Mouse (Mus musculus) activated CD4-positive, CD25-positive, alpha-beta regulatory T cell, adult 4 months (primary cell): ENCODE measurements around the gene Rragd. TPM values are rescaled to one million over a fixed set of nuclear protein-coding genes. Genes with fewer than 3 reads are reported as not detected.
"Not testable (repeated sequence)": the region's sequence is repeated elsewhere in the genome, so short reads cannot be mapped to it uniquely, and the experiment has no call there.

Experiments
- ATAC-seq: one replicate; pipeline ENCODE4 v1.8.0; 2017
- polyA plus RNA-seq, 2 experiments: library from polyadenylated mRNA; unstranded; fragments of 100-300 nt; shearing (Covaris generic); gene quantifications; one replicate each; pipeline ENCODE4 v1.2.1; 2017

Gene Rragd
- polyA plus RNA-seq, 2 experiments from 2014 or later: 4.2 to 4.3 TPM

DNA sequence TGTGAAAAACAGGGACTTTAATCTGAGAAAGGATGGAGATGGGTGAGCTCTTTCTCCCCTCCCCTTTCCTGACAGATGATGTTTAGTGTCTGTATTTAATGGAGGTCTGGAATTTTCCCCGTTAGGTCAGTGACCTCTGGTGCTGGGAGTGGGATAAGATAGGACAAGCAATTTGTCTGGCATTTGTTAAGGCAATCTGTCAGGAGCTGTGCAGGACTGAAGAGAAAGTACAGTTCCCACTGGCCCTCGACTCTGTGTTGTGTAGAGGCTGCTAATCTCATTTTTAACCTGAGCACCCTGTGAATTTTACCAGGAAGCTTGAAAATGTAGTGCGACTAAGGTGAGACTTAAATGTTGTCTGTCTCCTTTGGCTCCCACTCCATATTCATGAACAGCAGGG lies 2.8 kb downstream of the Rragd start:
- ATAC-seq: no peak

DNA sequence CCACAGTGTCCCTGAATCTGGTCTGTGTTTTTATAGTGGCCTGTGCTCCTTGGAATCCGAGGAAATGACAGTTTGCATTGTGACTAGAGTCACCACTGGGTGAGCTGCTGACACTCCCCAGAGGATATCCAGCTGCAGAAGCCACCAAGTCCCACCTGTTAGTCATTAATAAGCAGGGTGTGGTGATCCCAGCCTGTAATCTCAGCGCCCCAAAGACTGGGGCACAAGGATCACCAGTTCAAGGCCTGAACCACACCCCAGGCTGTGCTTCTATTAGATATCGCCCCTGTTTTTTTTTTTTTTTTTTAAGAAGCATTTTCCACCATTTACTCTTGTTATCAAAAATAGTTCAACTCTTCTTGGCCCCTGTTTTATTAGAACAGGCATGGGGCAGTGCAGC lies 4.2 kb downstream of the Rragd start:
- no peak for ATAC-seq

DNA sequence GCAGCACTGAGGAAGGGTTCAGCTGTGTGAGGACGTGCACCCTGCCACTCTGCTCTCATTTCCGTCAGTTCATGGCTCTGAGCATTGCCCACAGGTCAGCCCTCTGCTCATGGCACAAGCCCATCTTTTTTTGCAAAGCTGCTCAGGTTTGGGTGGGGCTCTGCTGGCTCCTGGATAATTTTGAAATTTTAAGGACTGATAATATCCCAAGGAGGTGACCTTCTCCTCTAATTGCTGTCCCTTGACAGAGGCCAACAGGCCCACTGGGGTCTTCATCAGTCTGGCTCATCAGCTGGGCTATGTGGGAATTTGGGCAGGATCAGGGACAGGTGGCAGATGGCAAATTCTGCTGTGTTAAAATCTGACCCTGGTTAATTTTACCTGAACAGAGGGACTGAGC lies 6.5 kb downstream of the Rragd start:
- ATAC-seq: no peak

DNA sequence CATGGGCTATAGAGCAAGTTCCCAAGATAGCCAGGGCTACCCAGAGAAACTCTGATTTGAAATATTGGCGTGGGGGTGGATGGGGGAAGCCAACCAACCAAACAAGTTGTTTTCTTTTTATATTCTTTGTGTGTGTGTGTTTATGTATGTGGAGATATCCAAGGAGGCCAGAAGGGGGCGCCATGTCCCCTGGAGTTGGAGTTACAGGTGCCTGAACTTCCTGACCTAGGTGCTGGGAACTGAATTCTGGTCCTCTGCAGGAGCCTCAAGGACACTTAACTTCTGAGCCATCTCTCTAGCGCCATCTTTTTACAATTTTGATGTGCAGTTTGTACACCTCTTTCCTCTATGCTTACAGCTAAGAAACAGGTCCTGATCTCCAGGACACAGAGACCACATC lies 11.3 kb downstream of the Rragd start:
- ATAC-seq: no peak

GRCm38 (mm10) chr4:32996083-32996482 lies 13.2 kb downstream of the Rragd start:
- ATAC-seq: no peak

DNA sequence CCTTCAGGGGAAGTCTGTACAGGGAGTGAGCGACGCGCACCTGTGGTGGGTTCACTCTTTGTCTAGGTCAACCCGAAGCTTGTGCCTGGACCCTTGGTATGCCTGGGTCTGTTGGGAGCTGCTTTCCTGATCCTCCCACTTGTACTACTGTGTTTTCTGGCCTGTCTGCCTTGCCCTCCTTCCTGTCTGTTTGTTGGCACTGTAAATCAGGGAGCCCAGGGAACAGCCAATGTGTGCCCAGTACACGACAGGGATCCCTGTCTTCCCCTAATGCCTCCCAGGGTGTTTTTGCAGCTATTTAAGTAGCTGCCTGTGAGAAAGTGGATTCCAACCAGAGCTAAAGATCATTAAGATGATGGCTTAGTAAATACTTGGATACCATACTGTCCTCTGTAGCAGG lies 14.7 kb downstream of the Rragd start:
- no peak for ATAC-seq

- ATAC-seq: no peak
Observed at GRCm38 (mm10) chr4:32998996-32999395, 16.2 kb downstream of the Rragd start.

DNA sequence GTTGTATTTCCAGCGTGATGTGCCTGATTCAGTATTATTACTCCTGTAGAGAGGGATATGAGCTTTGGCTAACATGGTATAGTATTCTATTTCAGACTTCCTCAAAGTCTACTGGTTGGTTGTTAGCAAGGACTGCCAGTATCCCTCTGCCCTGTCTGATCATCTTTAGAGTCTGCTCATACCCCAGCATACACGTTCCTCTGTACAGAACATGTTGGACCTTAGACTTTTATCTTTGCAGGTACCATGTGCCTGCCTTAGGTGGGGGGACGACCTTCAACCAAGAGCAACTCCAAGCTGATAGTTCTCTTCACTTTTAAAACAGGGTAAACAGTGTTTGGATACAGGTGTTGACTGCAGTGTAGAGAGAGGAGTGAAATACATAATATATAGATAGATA lies 19.2 kb downstream of the Rragd start:
- ATAC-seq: no peak

DNA sequence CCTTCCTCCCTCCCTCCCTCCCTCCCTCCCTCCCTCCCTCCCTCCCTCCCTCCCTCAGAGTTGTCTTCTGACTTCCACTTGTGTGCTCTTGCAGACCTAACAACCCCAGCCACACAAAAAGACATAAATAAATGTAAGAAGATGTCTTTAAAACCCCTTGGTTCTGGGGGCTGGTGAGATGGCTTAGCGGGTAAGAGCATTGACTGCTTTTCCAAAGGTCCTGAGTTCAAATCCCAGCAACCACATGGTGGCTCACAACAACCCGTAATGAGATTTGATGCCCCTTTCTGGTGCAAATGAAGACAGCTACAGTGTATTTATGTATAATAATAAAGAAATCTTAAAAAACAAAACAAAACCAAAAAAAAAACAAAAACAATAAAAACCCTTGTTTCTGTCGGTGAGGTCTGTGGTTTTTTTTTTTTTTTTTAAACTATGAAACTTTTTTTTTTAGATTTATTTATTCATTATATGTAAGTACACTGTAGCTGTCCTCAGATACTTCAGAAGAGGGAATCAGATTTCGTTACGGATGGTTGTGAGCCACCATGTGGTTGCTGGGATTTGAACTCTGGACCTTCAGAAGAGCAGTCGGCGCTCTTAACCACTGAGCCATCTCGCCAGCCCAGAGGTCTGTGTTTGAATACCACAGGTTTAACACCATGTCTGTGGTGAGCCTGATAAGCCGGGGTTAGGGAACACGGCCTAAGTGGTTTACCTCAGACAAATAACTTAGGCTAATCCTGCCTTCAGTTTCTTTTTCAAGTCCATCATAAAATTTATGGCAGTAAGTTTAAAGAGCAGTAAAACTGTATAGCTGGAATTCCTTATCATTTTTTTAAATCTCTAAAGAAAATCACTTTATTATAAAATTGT lies 23.0 kb downstream of the Rragd start:
- ATAC-seq: not testable (repeated sequence)

GRCm38 (mm10) chr4:33006844-33007243 lies 24.0 kb downstream of the Rragd start:
- ATAC-seq: no peak

GRCm38 (mm10) chr4:33007443-33008217 lies 24.8 kb downstream of the Rragd start:
- no peak for ATAC-seq

DNA sequence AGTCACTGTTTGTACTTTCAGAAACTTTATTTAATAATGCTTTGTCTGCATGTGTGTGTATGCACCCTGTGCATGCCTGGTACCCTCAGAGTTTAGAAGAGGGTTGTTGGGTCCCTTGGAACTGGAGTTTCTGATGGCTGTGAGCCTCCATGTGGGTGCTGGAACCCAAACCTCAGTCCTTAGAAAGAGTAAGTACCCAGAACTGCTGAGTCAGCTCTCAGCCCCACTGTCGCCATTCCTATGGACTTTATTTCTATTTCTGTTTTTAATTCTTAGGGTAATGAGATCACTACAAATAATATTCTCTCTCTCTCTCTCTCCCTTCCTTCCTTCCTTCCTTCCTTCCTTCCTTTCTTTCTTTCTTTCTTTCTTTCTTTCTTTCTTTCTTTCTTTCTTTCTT lies 27.2 kb downstream of the Rragd start:
- no peak for ATAC-seq

DNA sequence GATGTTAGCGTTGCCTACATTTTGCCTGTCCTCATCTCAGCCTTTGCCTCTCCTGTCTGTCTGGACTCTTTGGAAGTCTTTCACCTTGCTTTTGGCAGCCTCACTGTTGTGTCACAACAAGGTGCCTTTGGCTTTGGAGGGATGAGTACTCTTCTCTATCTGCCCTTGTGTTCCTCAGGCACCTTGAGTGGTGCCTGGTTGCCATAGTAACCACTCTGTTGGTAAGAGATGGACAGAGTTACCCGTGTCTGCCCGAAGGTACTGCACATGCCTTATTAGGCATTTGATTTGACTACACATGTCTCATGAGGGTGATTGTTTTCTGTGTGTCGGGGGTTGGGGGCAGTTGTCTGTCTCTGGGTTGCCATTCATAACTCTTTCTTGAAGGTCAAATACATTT lies 29.6 kb downstream of the Rragd start:
- ATAC-seq: no peak

DNA sequence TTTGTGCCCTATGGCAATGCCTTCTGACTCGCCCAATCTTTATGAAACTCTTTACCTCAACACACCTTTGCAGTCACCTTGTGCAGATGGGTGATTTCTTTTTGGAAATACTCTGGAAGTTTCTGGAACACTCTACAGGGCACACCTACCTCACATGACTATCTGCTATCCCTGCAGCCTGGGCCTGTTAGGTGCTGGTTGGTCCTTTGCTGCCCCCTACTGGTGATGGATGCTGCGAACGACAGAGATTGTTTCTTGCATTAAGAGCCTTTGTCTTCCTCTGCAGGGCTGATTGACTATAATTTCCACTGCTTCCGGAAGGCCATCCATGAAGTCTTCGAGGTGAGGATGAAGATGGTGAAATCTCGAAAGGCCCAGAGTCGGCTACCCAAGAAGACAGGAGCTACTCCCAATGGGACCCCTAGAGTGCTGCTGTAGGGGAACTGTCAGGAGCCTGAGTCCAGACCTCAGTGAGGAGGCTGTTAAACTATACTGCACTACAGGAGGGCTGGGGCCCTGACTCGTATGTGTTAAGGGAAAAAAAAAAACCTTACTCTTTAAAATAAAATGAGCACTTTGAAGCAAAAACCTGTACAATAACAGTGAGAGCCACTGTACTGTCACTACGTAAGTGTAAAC lies 35.6 kb downstream of the Rragd start:
- peak; percentile 68 for ATAC-seq

DNA sequence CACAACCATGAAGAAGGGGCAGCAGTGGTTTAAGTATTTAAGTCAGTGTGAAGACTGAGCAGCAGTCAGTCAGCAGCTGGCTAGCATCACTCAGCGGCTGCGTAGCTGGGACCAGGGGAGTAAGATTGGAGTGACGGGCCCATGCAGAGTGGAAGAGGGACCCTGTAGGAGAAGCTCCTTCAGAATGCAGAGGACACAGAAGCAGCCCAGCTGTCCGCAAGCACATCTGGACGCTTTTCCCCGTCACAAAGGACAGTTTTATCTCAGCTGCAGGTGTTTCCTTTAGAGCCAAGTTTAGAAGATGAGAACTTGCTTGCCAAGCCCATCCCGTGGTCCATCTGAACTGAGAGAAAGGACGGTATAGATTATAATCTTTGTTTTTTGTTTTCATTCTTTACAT lies 41.6 kb downstream of the Rragd start:
- no peak for ATAC-seq

- no peak for ATAC-seq
Observed at GRCm38 (mm10) chr4:33029104-33029503, 46.3 kb downstream of the Rragd start.

DNA sequence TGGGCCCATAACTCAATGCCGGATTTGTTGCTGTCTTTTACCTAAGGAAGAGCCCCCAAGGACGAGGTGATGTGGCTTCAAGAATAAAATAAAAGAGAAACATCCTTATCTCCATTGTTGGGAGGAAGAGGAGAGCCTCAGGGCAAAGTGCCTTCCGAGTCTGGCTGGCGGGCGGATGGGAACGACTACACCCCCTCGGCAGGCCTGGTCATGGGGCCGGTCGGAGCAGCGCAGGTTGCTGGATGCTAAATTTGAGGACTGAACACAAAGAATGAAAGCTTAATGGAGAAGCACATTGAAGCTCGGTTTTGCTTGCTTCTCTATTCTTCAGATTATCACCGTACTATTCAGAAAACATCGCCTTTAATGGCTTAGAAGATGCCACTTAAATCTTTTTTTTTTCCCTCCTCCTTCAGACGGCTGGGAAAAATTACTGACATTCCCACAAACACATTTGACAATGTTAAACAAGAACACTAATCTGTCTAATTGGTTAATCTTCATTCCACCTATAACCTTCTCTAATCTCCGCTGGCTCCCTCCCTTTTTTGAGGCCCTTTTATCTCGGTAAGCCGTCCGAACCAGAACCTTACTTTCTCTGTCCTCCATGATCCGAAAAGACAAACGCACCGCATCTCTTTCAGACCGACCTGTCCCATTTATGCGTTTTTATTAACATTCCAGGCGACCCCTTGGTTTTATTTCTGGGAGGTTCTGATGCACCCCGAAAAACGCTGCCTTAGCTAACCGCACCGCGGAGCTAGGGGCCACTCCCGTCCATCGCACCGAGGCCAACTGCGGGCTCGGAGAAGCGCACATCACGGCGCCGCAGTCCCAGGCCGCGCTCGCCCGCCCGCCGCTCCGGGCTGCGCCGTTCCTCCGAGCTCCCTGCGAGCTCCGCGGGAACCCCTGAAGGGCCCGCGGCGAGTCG lies 47.7 kb downstream of the Rragd start:
- ATAC-seq: peak; percentile 20

DNA sequence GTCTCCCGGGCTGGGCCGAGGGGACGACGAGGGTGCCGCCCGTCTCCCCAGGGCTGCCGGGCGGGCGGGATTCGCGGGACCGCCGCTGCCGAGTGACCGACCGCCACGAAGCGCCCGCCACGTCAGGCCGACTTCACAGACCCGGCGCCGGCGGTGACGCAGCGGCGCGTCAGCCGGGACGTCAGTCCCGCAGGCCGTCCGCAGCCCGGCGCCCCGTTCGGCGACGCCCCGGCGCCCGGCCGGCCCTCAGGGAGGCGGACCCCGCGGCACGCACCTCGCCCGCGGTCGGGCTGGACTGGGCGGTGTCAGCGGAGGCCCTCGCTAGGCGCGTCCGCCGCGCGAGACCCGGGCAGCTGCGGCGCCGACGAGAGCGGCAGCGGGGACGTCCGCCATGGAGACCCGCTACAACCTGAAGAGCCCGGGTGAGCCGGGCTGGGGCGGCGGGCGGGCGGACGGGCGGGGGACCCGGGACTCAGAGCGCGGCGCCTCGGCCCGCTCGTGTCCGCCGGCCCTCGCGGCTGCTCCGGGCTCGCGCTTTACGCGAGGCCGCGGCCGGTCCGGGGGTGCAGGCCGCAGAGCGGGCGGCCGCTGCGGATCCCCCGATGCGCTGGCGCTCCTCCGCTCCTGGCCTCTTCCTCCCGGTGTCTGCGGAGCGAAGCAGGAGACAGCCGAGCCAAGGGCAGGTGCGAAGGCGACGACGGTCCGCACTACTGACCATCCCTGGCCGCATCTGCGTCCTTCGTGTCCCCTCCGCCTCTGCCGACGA lies 48.5 kb downstream of the Rragd start, which contains the start of gene Ube2j1:
Gene Ube2j1 (plus strand): TSS at position 222 of the 766 bp plus-strand sequence.
- ATAC-seq: peak; percentile 75

DNA sequence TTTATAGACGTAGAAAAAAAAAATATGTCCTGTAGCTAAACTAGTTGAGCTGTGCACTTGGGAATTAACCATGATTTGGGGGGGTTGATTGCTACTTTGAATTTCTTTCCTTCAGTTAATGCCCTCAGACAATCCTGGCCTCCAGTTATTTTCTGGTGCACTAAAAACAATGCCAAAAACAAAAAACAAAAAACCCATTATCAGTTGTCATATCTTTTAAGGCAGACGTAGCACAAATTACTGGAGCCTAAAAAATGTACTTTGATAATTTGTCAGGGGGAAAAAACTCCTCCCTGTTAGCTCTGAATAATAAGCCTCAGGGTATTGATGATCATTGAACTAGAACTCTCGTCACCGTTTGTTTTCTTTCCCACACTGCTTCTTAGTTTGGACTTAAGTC lies 49.2 kb downstream of the Rragd start:
- no peak for ATAC-seq

GRCm38 (mm10) chr4:33033515-33033914 lies 50.7 kb downstream of the Rragd start:
- ATAC-seq: peak; percentile 38

DNA sequence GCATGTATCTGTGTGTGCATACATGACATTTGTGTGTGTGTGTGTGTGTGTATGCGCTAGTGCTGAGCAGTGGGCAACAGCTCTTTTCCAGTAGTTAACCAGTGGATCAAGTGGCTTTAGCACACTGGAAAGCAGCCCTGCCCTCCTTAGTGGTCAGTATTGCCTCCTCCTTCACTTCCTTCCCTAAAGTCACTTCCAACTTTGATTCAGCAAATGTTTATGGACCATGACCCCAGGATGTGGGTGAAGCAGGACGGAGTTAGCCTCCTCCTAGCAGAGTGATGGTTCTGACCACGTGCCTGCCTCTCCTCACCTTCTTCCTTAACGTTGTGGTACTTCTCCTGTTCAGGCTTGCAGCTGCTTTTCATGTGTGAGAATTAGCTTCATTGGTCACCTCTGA lies 57.0 kb downstream of the Rragd start:
- ATAC-seq: no peak
